Mouse (Mus musculus): ENCODE measurements around the gene Srarp. TPM values are rescaled to one million over a fixed set of nuclear protein-coding genes. Genes with fewer than 3 reads are reported as not detected.

Srarp gene
- polyA plus RNA-seq (2012; rRNA removed; ENCODE audit: low replicate concordance), result 0.27 and 0.92 TPM in 2 replicates

DNA sequence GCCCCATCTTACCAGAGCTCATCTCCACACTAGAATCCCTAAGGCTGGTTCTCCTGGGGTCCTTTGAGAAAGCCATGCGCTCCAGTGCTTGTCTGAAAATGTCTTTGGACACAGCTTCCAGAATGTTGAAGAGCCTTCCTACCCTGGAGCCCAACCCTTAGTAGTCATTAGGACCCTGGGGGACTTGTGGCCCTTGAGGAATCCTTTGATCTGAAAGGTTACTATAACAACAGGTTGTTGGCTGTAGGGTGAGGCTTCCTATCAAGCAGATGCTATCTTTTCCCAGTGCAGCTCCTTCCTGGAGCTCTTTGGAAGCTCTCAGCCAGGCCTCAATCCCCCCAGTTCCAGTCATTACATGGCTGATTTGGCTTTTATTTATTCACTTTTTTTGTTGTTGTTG is at the start of gene Srarp:
TSS of gene Srarp (minus strand) at position 132 of the 400 bp plus-strand sequence.

DNA sequence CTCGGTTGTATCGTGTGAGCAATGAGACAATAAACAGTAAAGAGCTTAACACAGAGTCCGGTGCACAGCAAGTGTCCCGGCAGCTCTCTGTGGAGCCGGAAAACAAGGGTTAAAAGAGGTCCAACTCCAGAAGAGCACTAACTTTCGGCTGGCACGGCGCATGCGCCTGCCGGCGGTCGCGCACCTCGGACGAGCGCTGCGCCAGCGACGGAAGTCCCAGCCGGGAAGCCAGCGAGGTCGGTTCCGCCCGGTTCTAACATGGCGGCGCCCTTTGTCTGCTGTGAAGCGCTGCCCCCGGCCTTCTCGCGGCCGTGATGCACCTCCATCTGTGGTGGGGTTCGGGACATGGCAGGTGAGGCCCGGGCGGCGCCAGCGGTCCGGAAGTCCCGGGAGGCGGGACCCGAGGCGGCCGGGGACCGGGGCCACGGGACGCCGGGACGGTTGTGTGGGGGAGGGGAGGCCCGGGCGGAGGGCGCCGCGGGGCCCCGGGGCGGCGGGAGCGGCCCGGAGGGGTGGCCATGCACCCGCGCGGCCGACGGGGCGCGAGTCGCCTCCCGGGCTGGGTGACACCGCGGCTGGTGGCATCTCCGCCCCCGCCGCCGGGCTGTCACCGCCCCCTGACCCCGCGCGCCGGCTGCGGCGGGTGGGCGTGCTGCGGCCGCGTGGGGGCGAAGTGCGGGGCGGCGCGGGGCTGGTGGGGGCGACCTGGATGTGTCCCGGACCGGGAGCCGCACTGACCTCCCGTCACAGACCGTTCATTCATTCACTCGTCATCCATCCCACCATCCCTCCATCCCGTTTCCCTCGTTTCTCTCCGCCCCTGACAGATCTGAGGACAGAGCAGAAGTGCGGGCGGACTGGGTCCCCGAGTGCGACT is 8.8 kb upstream of the Srarp start, which contains the start of gene Zbtb17:
TSS of gene Zbtb17 (plus strand) at position 204 of the 877 bp plus-strand sequence.

DNA sequence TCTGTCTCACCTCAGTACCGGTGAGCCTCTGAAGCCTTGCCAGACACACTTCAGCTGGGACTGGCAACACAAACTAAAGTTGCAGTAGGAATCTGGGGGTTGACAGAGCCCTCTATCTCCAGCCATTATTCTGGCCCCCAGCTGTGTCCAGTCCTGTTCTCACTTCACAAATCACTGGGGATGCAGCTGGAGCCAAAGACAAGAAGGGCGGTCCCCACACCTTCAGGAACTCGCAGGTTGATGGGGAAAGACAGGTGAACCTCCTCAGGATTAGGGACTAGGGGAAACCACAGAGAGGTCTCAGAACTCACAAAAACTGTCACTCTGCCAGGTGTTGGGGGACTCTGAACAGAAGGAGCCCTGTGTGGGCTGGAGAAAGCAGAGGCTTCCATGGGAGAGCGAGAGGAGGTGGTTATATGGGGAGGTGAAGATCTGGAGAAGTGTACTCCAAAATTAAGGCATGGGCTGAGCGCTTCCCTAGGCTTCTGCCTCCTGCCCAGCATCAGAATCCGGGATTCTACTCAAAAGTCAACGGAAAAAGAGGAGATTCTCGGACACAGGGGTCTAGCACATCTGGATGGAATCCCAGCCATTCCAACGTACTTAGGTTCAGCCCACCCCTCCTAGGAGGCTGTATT is 15.6 kb downstream of the Srarp start, which contains the start of gene Hspb7:
TSS of gene Hspb7 (plus strand) at position 588 of the 638 bp plus-strand sequence.

DNA sequence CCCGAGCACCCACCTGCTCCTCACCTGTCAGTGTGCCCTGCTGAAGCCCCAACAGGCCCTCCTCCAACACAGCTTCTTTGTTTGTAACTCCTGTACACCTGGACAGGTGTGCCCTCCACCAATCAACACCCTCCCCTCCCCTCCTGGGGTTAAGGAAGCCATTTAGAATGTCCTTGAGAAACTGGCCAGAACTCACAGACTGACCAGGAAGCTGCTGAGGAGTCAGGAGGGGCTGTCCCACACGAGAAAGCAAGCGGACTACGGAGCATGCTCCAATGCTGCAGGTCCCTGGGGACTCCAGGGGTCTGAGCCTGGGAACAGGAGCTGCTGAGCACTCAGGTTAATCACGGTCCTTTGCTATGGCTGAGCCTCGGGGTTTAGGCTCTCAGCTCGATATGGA is 20.0 kb downstream of the Srarp start, which contains the start of gene Clcnkb:
TSS of gene Clcnkb (minus strand) at position 91 of the 400 bp plus-strand sequence.

DNA sequence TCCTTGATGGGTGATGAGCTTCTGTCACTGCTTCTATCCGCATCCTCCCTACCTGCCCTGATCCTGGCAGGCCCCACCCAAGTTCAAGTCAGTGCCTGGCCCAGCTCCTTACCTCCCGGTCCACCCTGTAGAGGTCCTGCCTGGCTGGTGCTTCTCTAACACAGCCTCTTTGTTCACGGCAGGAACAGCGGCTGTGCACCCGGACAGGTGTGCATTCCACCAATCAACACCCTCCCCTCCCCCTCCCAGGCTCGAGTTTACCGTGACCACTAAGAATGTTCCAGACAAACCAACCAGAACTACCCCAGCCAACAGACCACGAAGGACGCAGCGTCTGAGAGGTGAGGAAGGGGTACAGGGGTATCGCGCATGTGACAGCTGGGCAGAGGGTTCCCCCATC is 37.4 kb downstream of the Srarp start, which contains the start of gene Clcnka:
TSS of gene Clcnka (minus strand) at position 180 of the 400 bp plus-strand sequence.

Other genes with a start within 250 kb of the Srarp start
- 0.85 and 0.94 TPM in 2 replicates for gene Rsg1, start 222.1 kb downstream of the Srarp start, polyA plus RNA-seq (2012; rRNA removed; ENCODE audit: low replicate concordance)
- gene Arhgef19, start 196.6 kb downstream of the Srarp start, polyA plus RNA-seq (2012; rRNA removed; ENCODE audit: low replicate concordance), result 3.1 and 8.9 TPM in 2 replicates
- gene Epha2, start 134.9 kb downstream of the Srarp start, polyA plus RNA-seq (2012; rRNA removed; ENCODE audit: low replicate concordance), result 9.6 and 9.7 TPM in 2 replicates
- gene Fam131c, start 67.9 kb downstream of the Srarp start, polyA plus RNA-seq (2012; rRNA removed; ENCODE audit: low replicate concordance), result 0.59 and 1.3 TPM in 2 replicates
- 0.24 and 0.32 TPM in 2 replicates for gene Clcnka, start 37.4 kb downstream of the Srarp start, polyA plus RNA-seq (2012; rRNA removed; ENCODE audit: low replicate concordance)
- 0.04 and 0.06 TPM in 2 replicates for gene Clcnkb, start 20.1 kb downstream of the Srarp start, polyA plus RNA-seq (2012; rRNA removed; ENCODE audit: low replicate concordance)
- gene Hspb7, start 15.3 kb downstream of the Srarp start, polyA plus RNA-seq (2012; rRNA removed; ENCODE audit: low replicate concordance), result 0.33 and 26.9 TPM in 2 replicates
- 31.6 and 41.9 TPM in 2 replicates for gene Zbtb17, start 8.5 kb upstream of the Srarp start, polyA plus RNA-seq (2012; rRNA removed; ENCODE audit: low replicate concordance)
- 9.3 and 46.9 TPM in 2 replicates for gene Spen, start 102.5 kb upstream of the Srarp start, polyA plus RNA-seq (2012; rRNA removed; ENCODE audit: low replicate concordance)
- 13.5 and 16.6 TPM in 2 replicates for gene Fblim1, start 170.0 kb upstream of the Srarp start, polyA plus RNA-seq (2012; rRNA removed; ENCODE audit: low replicate concordance)
- gene Tmem82, start 182.5 kb upstream of the Srarp start, polyA plus RNA-seq (2012; rRNA removed; ENCODE audit: low replicate concordance), result 1.2 TPM in 2 replicates
- 2.3 and 8.3 TPM in 2 replicates for gene Slc25a34, start 187.7 kb upstream of the Srarp start, polyA plus RNA-seq (2012; rRNA removed; ENCODE audit: low replicate concordance)
- 46.2 and 48.6 TPM in 2 replicates for gene Plekhm2, start 228.8 kb upstream of the Srarp start, polyA plus RNA-seq (2012; rRNA removed; ENCODE audit: low replicate concordance)
- 3.5 and 23.2 TPM in 2 replicates for gene Rsc1a1, start 249.5 kb upstream of the Srarp start, polyA plus RNA-seq (2012; rRNA removed; ENCODE audit: low replicate concordance)